Mouse (Mus musculus): Measurements from ENCODE around the gene Soat1. TPM values are rescaled to one million over a fixed set of nuclear protein-coding genes. Genes with fewer than 3 reads are reported as not detected.
"Not testable (repeated sequence)": the region's sequence is repeated elsewhere in the genome, so short reads cannot be mapped to it uniquely, and the experiment has no call there.

The Soat1 gene
- 12.4 and 12.6 TPM in 2 replicates for polyA plus RNA-seq (2015; fragmentation: Nextera tagmentation; extraction: Ambion mirVana)

DNA sequence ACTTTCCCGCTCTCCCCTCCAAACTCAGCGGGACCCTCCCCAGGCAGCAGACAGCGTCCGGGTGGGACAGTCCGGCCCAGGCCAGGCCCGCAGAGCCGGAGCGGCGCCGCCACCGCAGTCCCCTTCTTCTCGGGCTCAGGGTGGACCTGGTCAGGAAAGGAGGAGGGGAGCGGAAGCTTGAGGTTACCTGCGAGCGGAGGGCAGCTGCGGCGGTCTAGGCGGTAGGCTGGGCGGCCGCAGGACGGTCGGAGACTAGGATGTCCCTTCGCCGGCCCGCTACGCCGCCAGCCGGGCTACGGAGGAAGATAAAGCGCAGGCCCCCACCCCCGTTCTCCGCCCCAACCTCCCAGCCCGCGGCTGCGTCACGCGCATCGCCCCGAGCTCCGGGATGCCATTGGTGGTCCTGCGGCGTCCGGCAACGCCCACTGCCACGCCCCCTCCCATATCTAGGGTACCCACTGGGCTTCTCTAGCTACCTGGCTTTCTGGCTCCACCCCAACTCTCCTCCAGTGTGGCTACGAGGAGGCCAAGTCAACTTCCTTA lies at the start of gene Soat1:
Gene Soat1, minus strand, starts transcription at position 371 of the 543 bp plus-strand sequence.
- Histone ChIP-seq H3K4me3 (peak within 1 kb of the TSS; percentile 72), H3K9ac (replicated peaks) (peak within 1 kb of the TSS; percentile 72), H3K36me3 (no peaks in the 10 kb centered on the region), H3K9me3 (no peaks in the 10 kb centered on the region), H3K4me2 (replicated peaks) (peak within 1 kb of the TSS; percentile 66), H3K27ac (replicated peaks) (peak within 1 kb of the TSS; percentile 19; the same call in 1 of the 2 replicates), H3K4me1 (peaks cover 7% of the 10 kb centered on the region), H3K27me3 (no peaks in the 10 kb centered on the region)
- peak; percentile 99 for ATAC-seq (replicated peaks)
- 0% methylated on average over 45 of the region's 46 CpGs for WGBS

DNA sequence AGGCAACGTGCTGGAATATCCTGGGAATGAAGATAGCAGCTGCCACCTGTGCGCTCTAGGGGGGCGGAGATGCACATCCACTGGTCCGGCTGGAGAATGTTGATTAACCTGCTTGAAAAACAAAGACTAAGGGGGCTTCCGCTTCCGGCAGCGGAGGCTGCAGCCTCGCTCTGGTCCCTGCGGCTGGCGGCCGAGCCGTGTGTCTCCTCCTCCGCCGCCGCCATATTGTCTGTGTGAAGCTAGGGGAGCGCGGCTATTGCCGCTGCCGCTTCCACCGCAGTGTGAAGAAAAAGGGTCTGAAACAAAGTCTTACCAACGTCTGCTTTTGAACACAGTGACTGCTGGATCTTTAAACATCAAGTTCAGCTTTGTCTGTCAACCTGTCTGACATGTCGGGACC lies 49.7 kb upstream of the Soat1 start, which contains the start of gene Gm10031:
Gene Gm10031, plus strand, starts transcription at position 171 of the 400 bp plus-strand sequence.
- not testable (repeated sequence) for H3K27ac ChIP-seq (replicated peaks); H3K4me3 ChIP-seq; H3K4me1 ChIP-seq; H3K36me3 ChIP-seq; H3K9me3 ChIP-seq; H3K4me2 ChIP-seq (replicated peaks); H3K27me3 ChIP-seq; H3K9ac ChIP-seq (replicated peaks)
- 94% methylated on average over 22 of the region's 22 CpGs for WGBS
- peak; percentile 85; the same call in 1 of the 2 replicates for ATAC-seq (replicated peaks)

DNA sequence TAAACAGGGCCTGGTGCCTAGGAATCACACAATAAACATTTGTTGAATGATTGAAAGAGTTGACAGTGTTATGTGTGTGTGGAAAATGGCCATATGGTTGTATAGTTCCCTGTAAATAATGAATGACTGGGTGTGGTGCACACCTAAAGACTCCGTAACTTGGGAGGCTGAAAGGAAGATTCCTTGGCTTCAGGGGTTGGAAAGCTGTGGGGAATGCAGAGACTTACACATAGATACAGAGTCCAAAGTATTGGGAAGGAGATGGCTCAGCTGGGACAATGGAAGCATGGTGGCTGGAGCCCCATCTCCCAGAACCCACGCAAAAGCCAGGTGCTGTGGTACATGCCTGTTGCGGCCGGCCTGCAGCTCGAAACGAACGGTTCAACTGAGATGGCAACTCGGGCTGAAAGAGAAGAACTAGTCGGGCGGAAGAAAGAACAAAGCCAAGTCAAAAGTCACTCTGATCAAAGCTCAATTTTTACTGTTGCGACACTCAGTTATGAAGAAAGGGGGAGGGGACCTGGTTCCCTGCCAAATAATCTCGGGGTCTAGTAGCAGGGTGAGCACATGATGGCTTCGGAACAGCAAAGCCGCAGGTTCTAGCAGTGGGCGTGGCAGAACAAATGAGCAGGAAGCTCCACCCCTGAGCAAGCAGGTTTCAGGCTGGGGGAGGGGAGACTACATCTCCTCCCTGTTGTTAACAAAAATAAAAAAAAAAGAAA lies 47.8 kb upstream of the Soat1 start:
- Histone ChIP-seq H3K4me1 (no peaks in the 10 kb centered on the region), H3K27me3 (no peaks in the 10 kb centered on the region), H3K4me2 (replicated peaks) (peak overlapping the region; percentile 11; the same call in 1 of the 2 replicates), H3K9ac (replicated peaks) (no peak overlapping the region), H3K27ac (replicated peaks) (no peak overlapping the region), H3K9me3 (no peaks in the 10 kb centered on the region), H3K36me3 (no peaks in the 10 kb centered on the region), H3K4me3 (no peak overlapping the region)
- WGBS = 49% methylated on average over 15 of the region's 15 CpGs
- no peak for ATAC-seq (replicated peaks)

DNA sequence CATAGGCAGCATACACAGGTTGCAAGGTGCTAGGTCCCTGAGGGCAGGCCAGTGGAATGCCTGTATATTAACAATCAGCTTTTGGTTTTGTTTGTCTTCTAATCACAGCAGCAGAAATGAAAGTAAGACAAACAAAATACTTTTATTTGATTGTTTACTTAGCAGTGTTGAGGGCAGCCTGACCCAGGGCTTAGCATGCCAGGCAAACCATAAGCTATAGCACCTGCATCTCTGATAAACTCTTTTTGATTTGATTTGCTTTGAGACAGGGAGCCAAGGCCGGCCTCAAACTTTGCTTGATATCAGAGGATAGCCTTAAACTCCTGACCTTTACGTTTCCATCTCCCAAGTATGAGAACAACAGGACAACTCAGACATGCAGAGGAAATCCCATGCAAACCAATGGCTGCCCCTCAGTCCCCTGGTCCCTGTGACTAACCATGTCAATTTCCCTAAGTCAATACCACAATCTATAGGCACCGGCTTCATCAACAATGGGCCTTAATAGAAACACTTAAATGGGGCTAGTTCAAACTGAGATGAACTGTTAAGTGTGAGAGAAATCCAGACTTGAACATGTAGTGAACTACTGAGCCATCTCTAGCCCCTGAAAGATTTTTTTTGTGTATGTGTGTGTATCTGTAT lies 46.1 kb upstream of the Soat1 start:
- no peak overlapping the region for H3K9ac ChIP-seq (replicated peaks)
- WGBS = 82% methylated on average over 3 of the region's 3 CpGs
- no peaks in the 10 kb centered on the region for H3K27me3 ChIP-seq
- H3K27ac ChIP-seq (replicated peaks) = no peak overlapping the region
- ATAC-seq (replicated peaks) = no peak
- H3K4me3 ChIP-seq = no peak overlapping the region
- H3K9me3 ChIP-seq = no peaks in the 10 kb centered on the region
- no peaks in the 10 kb centered on the region for H3K36me3 ChIP-seq
- no peak overlapping the region for H3K4me2 ChIP-seq (replicated peaks)
- no peaks in the 10 kb centered on the region for H3K4me1 ChIP-seq

DNA sequence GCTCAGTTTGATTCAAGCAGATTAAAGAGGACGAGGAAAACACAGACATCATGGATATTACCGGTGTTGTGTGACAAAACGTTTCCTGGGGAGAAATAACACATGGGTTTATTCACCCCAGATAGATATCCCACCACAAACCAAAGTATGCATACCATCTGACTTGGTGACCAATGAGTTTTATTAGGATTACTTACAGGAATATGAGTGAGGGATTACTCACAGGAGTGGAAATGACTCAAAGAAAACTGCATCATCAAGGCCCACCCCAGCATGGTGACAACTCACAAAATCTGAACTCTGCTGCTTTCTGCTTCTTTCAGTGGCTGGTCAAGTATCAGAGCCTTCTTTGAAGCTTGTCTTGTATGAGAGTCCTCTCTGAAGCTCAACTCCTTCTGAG lies 33.6 kb upstream of the Soat1 start:
- no peaks in the 10 kb centered on the region for H3K4me1 ChIP-seq
- ATAC-seq (replicated peaks) = no peak
- WGBS = 83% methylated on average over 3 of the region's 3 CpGs
- H3K27ac ChIP-seq (replicated peaks) = no peak overlapping the region
- no peaks in the 10 kb centered on the region for H3K36me3 ChIP-seq
- no peak overlapping the region for H3K9ac ChIP-seq (replicated peaks)
- H3K9me3 ChIP-seq = no peaks in the 10 kb centered on the region
- H3K4me3 ChIP-seq = no peak overlapping the region
- no peaks in the 10 kb centered on the region for H3K27me3 ChIP-seq
- H3K4me2 ChIP-seq (replicated peaks) = no peak overlapping the region

DNA sequence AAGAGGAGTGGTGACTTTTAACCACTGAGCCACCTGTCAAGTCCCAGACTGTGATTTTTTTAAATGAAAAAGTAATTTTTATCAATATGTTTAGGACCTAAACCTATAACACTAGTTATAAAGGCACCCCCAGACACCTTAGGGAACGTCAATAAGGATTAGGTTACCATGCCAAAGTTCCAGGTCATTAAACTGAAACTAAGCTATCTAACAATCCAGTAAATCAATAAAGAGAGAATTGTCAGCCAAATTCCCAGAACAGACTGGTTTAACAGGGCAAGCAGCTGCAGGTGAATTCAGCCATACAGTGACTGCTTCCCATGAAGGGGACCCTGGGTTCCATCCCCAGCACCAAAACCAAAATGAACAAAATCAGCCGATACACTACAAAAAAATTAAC lies 31.8 kb upstream of the Soat1 start:
- Histone ChIP-seq H3K4me1 (no peaks in the 10 kb centered on the region), H3K36me3 (no peaks in the 10 kb centered on the region), H3K27ac (replicated peaks) (no peak overlapping the region), H3K9me3 (no peaks in the 10 kb centered on the region), H3K9ac (replicated peaks) (no peak overlapping the region), H3K4me2 (replicated peaks) (no peak overlapping the region), H3K27me3 (no peaks in the 10 kb centered on the region), H3K4me3 (no peak overlapping the region)
- ATAC-seq (replicated peaks) = no peak
- 83% methylated on average over 2 of the region's 2 CpGs for WGBS

DNA sequence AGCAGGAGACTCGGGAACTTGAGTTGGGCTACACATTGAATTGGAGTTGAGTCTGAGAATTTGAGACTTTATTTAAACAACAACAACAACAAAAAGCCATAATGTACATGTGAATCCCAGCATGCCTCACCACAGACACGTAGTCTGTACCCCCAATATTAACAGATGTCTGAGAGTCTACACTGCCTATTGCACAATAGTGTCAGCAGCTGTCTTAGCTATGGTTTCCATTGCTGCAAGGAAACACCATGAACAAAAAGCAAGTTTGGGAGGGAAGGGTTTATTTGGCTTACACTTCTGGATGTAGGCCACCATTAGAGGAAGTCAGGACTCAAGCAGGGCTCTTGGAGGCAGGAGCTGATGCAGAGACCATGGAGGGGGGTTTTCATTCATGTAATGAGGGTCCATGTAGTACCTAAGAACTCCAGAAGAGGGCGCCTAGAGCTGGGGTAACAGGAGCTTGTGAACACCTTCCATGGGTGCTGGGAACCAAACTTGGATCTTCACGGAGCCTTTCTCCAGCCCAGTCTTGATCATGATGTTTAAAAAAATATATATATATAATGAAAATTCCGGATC lies 30.9 kb upstream of the Soat1 start:
- no peaks in the 10 kb centered on the region for H3K27me3 ChIP-seq
- H3K36me3 ChIP-seq = no peaks in the 10 kb centered on the region
- no peak overlapping the region for H3K9ac ChIP-seq (replicated peaks)
- ATAC-seq (replicated peaks) = no peak
- WGBS = 84% methylated on average over 5 of the region's 5 CpGs
- H3K4me1 ChIP-seq = no peaks in the 10 kb centered on the region
- no peaks in the 10 kb centered on the region for H3K9me3 ChIP-seq
- H3K4me2 ChIP-seq (replicated peaks) = no peak overlapping the region
- H3K4me3 ChIP-seq = no peak overlapping the region
- H3K27ac ChIP-seq (replicated peaks) = no peak overlapping the region

DNA sequence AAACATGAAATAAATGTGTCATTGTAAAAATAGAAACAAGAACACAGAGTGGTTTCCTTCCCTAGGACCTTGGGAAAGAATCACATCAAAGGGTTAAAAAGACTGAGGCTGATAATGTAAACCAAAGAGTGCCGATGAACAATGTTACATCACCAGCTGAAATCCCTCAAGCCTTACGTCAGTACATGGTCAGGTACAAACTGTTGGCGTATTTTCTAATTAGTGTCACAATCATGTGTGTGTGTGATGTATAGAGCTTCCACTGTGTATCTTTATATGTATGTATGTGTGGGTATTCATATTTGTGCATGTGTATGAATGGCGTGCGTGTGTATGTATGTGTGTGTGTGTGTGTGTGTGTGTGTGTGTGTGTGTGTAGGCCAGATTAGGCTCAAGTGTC lies 22.8 kb upstream of the Soat1 start:
- no peak for ATAC-seq (replicated peaks)
- no peak overlapping the region for H3K4me3 ChIP-seq
- no peak overlapping the region for H3K27ac ChIP-seq (replicated peaks)
- H3K36me3 ChIP-seq = no peaks in the 10 kb centered on the region
- no peak overlapping the region for H3K4me2 ChIP-seq (replicated peaks)
- 83% methylated on average over 5 of the region's 5 CpGs for WGBS
- H3K27me3 ChIP-seq = no peaks in the 10 kb centered on the region
- no peak overlapping the region for H3K9ac ChIP-seq (replicated peaks)
- H3K9me3 ChIP-seq = no peaks in the 10 kb centered on the region
- no peaks in the 10 kb centered on the region for H3K4me1 ChIP-seq

DNA sequence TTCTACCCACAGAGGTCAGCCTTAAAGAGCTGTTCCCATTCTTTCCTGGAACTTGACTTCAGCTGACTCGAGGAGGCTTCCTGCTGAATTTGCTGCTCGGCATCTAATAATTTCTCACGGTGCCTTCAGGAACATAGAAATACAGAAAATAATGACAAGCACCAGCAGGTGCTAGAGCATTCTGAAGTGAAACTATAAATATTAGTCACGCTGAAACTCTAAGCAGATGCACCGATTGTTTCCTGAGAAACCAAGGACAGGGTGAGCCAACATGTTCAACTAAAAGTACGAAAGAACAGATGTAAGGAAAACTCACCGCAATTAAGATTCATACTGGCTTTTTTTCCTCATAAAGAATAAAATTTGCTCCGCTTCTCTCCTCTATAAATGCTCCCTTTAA lies 20.9 kb upstream of the Soat1 start:
- Histone ChIP-seq H3K4me1 (no peaks in the 10 kb centered on the region), H3K9me3 (no peaks in the 10 kb centered on the region), H3K36me3 (no peaks in the 10 kb centered on the region), H3K9ac (replicated peaks) (no peak overlapping the region), H3K27ac (replicated peaks) (no peak overlapping the region), H3K27me3 (no peaks in the 10 kb centered on the region), H3K4me2 (replicated peaks) (no peak overlapping the region), H3K4me3 (no peak overlapping the region)
- WGBS = 86% methylated on average over 8 of the region's 8 CpGs
- ATAC-seq (replicated peaks) = no peak

DNA sequence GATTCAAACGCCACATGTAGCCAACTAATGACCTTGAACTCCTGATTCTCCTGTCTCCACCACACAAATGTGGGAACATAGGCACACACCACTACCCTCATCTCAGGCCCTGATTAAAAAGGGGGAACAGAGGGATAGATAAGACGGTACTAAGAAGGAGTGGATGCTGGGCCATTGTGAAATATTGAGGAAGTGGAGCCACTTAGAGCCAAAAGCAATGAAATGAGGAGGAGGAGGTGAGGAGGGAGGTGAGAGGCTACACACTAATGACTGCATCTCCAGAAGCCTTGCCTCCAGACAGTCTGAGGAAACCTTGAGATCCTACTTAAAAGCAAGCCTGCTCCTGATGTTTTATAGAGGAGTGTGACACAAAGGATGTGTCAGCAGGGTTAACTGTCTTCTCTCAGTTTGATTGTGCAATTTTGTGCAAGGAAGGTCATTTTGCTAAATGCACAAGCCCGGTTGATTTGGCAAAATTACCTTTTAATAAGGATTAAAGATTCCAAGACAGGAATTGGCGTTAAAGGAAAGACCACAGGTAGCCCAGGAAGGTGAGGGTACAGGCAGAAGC lies 17.2 kb upstream of the Soat1 start:
- H3K36me3 ChIP-seq = no peaks in the 10 kb centered on the region
- no peak overlapping the region for H3K4me3 ChIP-seq
- no peak overlapping the region for H3K4me2 ChIP-seq (replicated peaks)
- 86% methylated on average over 4 of the region's 4 CpGs for WGBS
- H3K9me3 ChIP-seq = no peaks in the 10 kb centered on the region
- ATAC-seq (replicated peaks) = no peak
- H3K9ac ChIP-seq (replicated peaks) = no peak overlapping the region
- no peak overlapping the region for H3K27ac ChIP-seq (replicated peaks)
- no peaks in the 10 kb centered on the region for H3K27me3 ChIP-seq
- H3K4me1 ChIP-seq = no peaks in the 10 kb centered on the region

DNA sequence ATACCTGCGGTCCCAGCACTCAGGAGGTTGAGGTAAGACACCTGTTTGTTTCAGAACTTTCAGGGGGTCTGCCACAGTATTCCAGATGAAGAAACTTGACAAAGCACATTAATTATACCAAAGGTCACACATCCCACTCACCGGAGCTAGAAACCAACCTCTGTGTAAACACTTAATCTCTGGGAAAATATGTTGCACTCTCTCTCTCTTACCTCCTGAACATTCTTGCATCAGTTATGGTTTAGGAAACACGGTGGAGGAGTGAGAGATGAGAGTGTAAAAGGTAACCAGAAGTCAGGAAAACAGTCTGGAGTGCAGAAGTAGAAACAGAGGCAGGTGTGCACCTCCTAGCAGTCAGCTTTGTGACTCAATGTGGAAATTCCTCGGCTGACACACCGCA lies 13.9 kb upstream of the Soat1 start:
- ATAC-seq (replicated peaks) = no peak
- H3K4me1 ChIP-seq = no peaks in the 10 kb centered on the region

DNA sequence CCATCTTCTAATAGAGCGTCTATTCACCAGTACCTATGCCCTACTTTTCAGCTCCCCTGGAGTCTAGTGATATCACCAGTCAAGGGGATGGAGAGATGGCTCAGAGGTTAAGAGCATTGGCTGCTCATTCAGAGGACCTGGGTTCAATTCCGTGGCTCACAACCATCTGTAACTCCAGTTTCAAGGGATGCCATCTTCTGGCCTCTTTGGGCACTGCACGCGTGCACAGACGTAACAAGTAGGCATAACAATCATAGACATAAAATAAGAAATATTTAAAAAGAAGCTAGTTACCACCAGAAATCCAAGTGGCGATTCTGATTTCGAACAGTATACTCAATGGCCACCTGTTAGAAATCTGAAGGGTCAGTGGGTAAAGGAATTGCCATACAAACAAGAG lies 13.4 kb upstream of the Soat1 start:
- Histone ChIP-seq H3K4me2 (replicated peaks) (no peak overlapping the region), H3K36me3 (no peaks in the 10 kb centered on the region), H3K9ac (replicated peaks) (no peak overlapping the region), H3K4me3 (no peak overlapping the region), H3K4me1 (no peaks in the 10 kb centered on the region), H3K9me3 (no peaks in the 10 kb centered on the region), H3K27me3 (no peaks in the 10 kb centered on the region), H3K27ac (replicated peaks) (no peak overlapping the region)
- ATAC-seq (replicated peaks) = no peak
- WGBS = 94% methylated on average over 7 of the region's 7 CpGs

More for the DNA sequence above, 13.9 kb upstream of the Soat1 start:
- Histone ChIP-seq H3K27me3 (no peaks in the 10 kb centered on the region), H3K9me3 (no peaks in the 10 kb centered on the region), H3K4me3 (no peak overlapping the region), H3K27ac (replicated peaks) (no peak overlapping the region), H3K36me3 (no peaks in the 10 kb centered on the region), H3K9ac (replicated peaks) (no peak overlapping the region), H3K4me2 (replicated peaks) (no peak overlapping the region)
- 92% methylated on average over 5 of the region's 5 CpGs for WGBS

Measured in forebrain, embryonic 15.5 days (tissue).